Mouse (Mus musculus) liver, embryonic 14.5 days (tissue): Measurements from ENCODE around the gene Mroh3.

Experiments
- CTCF ChIP-seq: IDR thresholded peaks from 2 replicates; pipeline ENCODE4 v1.5.1; 2016; ENCODE audit warnings: antibody characterized with exemption, low read depth, control low read depth
- EP300 ChIP-seq: IDR thresholded peaks from 2 replicates; pipeline ENCODE4 v1.6.1; 2016; ENCODE audit warnings: antibody characterized with exemption, low read depth

DNA sequence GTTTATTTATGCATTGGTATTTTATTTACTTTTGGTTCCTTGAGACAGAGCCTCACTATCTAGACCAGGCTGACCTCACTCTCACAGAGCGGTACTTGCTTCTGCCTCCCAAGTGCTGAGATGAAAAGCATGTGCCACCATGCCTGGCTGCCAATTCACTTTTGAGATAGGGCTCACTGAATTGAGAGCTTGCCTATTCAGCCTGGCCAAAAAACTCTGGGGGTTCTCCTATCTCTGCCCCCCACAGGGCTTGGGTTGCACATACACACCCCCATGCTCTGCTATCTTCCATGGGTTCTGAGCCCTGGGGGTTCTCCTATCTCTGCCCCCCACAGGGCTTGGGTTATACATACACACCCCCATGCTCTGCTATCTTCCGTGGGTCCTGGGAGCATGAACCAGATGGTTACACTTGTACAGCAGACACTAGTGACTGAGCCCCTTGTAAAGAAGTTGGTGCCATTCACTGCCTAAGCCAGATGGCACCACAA, 33.1 kb downstream of the Mroh3 start:
- TF ChIP-seq EP300: peak; percentile 85
- TF ChIP-seq CTCF: no peak
